Mouse (Mus musculus) midbrain, postnatal 0 days (tissue): Measurements from ENCODE around the gene Slco2b1. TPM values are rescaled to one million over a fixed set of nuclear protein-coding genes. Genes with fewer than 3 reads are reported as not detected.

Experiments
- ATAC-seq: fragments of 200-750 bp; cut with Nextera tagmentation; 2 replicates; pipeline ENCODE4 v1.8.0; 2017; ENCODE audit warnings: moderate number of reproducible peaks, mild to moderate bottlenecking, moderate TSS enrichment, moderate library complexity; ENCODE audit not compliant: low FRiP score
- DNase-seq: peaks from one replicate; pipeline ENCODE4 v3.0.0-alpha.2; 2015; ENCODE audit warnings: low spot score
- H3K27ac ChIP-seq: fragments of 300-500 bp; sonication (generic); 2 replicates; pipeline ENCODE4 v1.5.1; 2014; ENCODE audit warnings: low read depth, mild to moderate bottlenecking, low read length, mixed read lengths
- H3K27me3 ChIP-seq: fragments of 300-500 bp; sonication (generic); 2 replicates; pipeline ENCODE4 v1.6.1; 2014; ENCODE audit warnings: low read length, control low read depth, mixed read lengths; ENCODE audit not compliant: insufficient read depth
- H3K36me3 ChIP-seq: fragments of 300-500 bp; sonication (generic); 2 replicates; pipeline ENCODE4 v1.6.1; 2014; ENCODE audit warnings: low read length, control low read depth, mixed read lengths; ENCODE audit not compliant: insufficient read depth
- H3K4me1 ChIP-seq: fragments of 300-500 bp; sonication (generic); 2 replicates; pipeline ENCODE4 v1.6.1; 2014; ENCODE audit warnings: mild to moderate bottlenecking, control low read depth, antibody characterized with exemption, low read length, mixed read lengths; ENCODE audit not compliant: insufficient read depth
- H3K4me2 ChIP-seq: fragments of 300-500 bp; sonication (generic); 2 replicates; pipeline ENCODE4 v1.6.1; 2014; ENCODE audit warnings: low read depth, mild to moderate bottlenecking, low read length, mixed read lengths; ENCODE audit not compliant: poor library complexity, severe bottlenecking
- H3K4me3 ChIP-seq: fragments of 300-500 bp; sonication (generic); 2 replicates; pipeline ENCODE4 v1.5.1; 2014; ENCODE audit warnings: low read depth, mild to moderate bottlenecking, low read length, moderate library complexity
- H3K9ac ChIP-seq: fragments of 300-500 bp; sonication (generic); replicated peaks from 2 replicates; pipeline ENCODE4 v1.6.1; 2014; ENCODE audit warnings: mild to moderate bottlenecking, low read length, moderate library complexity, mixed read lengths; ENCODE audit not compliant: poor library complexity, severe bottlenecking
- H3K9me3 ChIP-seq: fragments of 300-500 bp; sonication (generic); 2 replicates; pipeline ENCODE4 v1.6.1; 2016; ENCODE audit warnings: low read length, control low read depth
- CTCF ChIP-seq: IDR thresholded peaks from 2 replicates; pipeline ENCODE4 v1.5.1; 2016; ENCODE audit warnings: antibody characterized with exemption, mild to moderate bottlenecking
- WGBS: fragments of 180-500 bp; shearing (Covaris S2); extraction: QIAGEN DNeasy Blood & Tissue Kit; methylation state at CpG from one replicate; pipeline ENCODE4 v1.1.7; 2014; 5-methylcytosine and 5-hydroxymethylcytosine counted together
- polyA plus RNA-seq: library from polyadenylated mRNA; unstranded; fragments of >200 nt; fragmentation: Nextera tagmentation; extraction: Ambion mirVana; gene quantifications from 2 replicates; pipeline ENCODE4 v1.2.1, GENCODE M21; 2015
- total RNA-seq: library from RNA; depleted of rRNA; stranded (reverse); fragments of >200 nt; gene quantifications from 2 replicates; pipeline ENCODE4 v1.2.3, GENCODE M21; 2014

The Slco2b1 gene
- total and polyA plus RNA-seq, 2 experiments from 2014 or later: 6.5 to 13.9 TPM

DNA sequence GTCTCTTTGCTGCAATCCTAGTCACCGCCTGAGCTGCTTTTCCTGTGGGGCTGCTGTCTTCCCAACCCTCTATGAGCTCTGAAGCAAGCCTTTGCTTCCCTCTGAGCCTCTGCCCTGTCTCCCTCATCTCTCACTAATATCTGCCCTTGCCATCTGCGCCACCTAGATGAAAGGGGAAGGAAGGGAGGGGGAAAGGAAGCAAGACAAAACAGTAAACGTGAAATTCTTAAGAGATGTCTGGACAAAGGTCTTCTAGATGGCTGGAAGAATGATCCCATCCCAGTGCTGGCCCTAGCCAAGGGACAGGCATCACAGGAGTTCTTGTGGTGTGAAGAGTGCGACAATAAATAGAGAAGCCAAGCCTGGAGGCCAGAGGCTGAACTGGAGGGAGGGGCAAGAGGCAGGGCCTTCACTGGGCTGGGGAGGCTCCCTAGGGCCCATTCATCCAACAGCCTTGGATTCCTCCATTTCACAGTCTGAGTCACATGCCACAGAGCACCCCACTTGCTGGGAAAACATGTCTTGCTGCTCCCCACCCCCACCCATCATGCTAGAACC, 4.0 kb downstream of the Slco2b1 start:
- no peak for TF ChIP-seq CTCF
- H3K36me3 ChIP-seq: no peaks in the 10 kb centered on the region
- no peak overlapping the region for H3K9ac ChIP-seq
- no peak overlapping the region for H3K27ac ChIP-seq
- WGBS: 65% methylated on average over 4 of the region's 4 CpGs
- no peak overlapping the region for H3K4me2 ChIP-seq
- H3K9me3 ChIP-seq: no peaks in the 10 kb centered on the region
- no peak for ATAC-seq
- no peaks in the 10 kb centered on the region for H3K27me3 ChIP-seq
- no peak for DNase-seq
- no peaks in the 10 kb centered on the region for H3K4me1 ChIP-seq
- H3K4me3 ChIP-seq: no peak overlapping the region

DNA sequence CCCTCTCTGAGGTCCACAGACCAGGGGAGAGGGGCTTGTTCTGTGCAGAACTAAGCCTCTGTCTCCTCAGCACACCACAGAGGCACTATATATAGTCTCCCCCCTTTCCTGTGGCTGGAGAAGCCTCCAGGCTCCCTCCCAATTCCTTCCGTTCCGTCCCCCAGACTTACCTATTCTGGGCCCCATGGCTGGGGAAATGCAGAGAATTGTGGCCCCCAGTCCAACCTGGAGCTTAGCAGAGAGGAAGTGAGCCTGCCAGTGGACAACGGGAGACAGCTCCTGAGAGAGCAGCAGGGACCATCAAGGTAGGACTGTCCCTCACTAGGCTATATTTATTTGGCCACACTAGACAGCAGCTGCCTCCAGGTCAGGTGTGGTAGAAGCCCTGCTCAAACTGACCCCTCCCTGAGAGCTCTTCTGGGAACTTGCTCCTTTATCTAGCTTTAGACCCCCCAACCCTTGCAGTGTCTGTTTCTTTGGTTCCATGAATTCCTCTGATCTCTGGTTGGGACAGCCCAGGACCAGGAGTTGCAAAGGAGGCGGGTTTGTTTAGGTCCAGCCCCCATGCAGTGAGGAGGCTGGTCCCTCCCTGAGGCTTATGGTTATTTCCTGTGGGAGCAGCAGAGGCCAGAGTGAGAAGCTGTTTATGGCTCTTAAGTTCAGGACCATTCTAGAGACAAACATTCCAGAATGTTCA, 4.7 kb downstream of the Slco2b1 start:
- TF ChIP-seq CTCF: no peak
- Histone ChIP-seq H3K9me3 (no peaks in the 10 kb centered on the region), H3K9ac (no peak overlapping the region), H3K27ac (no peak overlapping the region), H3K4me2 (no peak overlapping the region), H3K4me3 (no peak overlapping the region), H3K27me3 (no peaks in the 10 kb centered on the region), H3K4me1 (no peaks in the 10 kb centered on the region), H3K36me3 (no peaks in the 10 kb centered on the region)
- no peak for ATAC-seq
- no peak for DNase-seq
- 78% methylated on average over 4 of the region's 4 CpGs for WGBS

DNA sequence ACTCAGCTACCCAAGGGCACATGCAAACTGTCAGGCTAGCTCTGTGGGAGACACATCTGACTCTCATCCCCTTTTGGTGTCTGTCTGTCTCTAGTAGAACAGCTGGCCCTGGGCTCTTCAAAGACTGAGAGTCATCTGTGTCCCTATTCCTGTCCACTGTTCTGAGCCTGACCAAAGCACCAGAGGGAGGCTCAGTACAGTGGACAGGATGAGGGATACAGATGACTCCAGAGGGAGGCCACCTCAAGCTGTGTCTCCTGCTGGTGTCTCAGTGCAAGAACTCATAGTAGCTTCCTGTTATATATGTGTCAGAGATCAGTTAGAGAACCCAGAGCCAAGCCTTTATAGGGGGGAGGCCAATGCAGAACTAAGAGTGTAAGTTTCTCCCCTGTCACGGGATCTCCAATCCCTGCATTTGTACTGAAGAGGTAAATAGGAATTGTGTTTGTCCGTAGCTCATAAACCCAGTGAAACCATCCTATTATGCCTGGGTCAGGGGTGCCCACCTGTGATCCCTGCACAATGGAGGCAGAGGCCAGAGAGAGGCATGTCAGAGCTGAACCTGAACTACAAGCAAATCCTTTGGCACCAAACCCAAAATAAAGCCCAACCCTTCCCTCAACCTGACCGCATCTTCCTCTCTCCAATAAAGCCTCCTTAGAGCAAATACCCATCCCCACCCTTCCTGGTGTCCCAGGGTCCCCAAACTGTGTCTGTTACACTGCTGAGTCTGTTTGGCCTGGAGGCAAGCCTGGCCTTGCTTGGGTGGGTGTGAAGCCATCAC, 6.2 kb downstream of the Slco2b1 start:
- no peaks in the 10 kb centered on the region for H3K27me3 ChIP-seq
- no peak for TF ChIP-seq CTCF
- no peaks in the 10 kb centered on the region for H3K4me1 ChIP-seq
- DNase-seq (no peak), ATAC-seq (no peak)
- H3K9ac ChIP-seq: no peak overlapping the region
- H3K27ac ChIP-seq: 0 out of 2 replicates have a peak overlapping the region, but pooled peaks have one; percentile 38
- H3K9me3 ChIP-seq: no peaks in the 10 kb centered on the region
- H3K4me2 ChIP-seq: no peak overlapping the region
- no peaks in the 10 kb centered on the region for H3K36me3 ChIP-seq
- no peak overlapping the region for H3K4me3 ChIP-seq
- WGBS: 83% methylated on average over 3 of the region's 3 CpGs

DNA sequence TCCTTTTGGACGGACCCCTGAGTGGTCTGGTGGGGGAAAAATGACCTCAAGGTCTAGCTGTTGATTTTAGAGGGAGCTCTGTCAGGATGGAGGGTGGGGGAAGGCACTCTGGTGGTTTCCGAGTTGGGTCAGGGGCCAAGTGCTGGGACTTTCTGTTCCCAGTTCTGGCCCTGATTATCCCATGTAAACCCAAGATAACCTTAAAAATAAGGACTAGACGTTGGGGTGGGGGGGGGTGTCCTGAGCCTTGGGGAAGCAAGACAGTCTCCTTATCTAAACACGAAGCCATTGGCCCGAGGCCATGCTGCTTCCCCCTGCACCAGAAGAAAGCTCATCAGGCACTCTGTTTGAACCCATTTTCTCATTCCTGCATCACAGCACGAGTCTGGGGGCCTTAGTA, 8.9 kb downstream of the Slco2b1 start:
- Histone ChIP-seq H3K4me3 (no peak overlapping the region), H3K9me3 (no peaks in the 10 kb centered on the region), H3K9ac (no peak overlapping the region), H3K27ac (no peak overlapping the region), H3K36me3 (no peaks in the 10 kb centered on the region), H3K4me1 (no peaks in the 10 kb centered on the region), H3K27me3 (no peaks in the 10 kb centered on the region), H3K4me2 (no peak overlapping the region)
- no peak for TF ChIP-seq CTCF
- DNase-seq: no peak
- ATAC-seq: no peak
- 38% methylated on average over 6 of the region's 6 CpGs for WGBS

DNA sequence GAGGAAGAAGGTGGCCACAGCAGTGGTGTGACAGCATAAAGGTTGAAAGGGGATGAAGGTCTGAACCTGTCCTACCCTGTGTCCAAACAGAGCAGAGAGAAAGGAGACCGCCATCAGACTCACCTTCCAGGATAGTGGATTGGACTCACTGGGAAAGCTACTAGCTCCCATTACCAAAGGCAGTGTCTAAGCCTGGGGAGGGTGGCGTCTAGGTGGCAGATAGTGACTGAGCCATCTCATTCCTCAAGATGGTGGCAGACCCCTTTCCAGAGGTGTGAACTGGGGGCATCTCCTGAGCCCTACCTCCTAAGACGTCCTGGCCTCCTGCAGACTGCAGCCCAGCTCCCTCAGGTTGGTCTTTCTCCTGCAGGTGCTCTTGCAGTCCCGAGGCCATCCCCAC, 10.5 kb downstream of the Slco2b1 start:
- H3K4me2 ChIP-seq: no peak overlapping the region
- H3K27ac ChIP-seq: no peak overlapping the region
- no peak for ATAC-seq
- H3K9ac ChIP-seq: no peak overlapping the region
- no peaks in the 10 kb centered on the region for H3K4me1 ChIP-seq
- TF ChIP-seq CTCF: no peak
- no peak for DNase-seq
- no peaks in the 10 kb centered on the region for H3K27me3 ChIP-seq
- no peaks in the 10 kb centered on the region for H3K9me3 ChIP-seq
- no peak overlapping the region for H3K4me3 ChIP-seq
- 89% methylated on average over 4 of the region's 4 CpGs for WGBS
- H3K36me3 ChIP-seq: no peaks in the 10 kb centered on the region

DNA sequence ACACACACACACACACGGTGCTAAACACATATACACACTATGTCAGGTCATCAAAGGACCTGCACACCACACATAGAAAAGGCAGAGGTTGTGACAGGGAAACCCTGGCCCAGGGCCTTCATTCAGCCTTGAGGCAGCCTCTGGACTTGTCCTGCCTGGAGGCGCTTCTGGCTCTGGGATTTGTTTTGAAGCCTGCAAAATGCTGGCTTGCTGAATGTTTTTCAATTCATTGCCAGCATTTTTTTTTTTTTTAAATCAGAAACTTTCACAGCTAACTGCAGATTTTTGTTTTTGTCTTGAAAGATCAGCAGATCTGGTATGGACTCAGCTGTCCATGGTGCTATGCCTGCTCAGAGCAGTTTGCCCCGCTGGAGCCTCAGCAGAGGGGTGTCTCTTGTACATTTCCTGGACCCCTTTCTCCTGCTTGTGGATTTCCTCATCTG, 11.4 kb downstream of the Slco2b1 start:
- no peak overlapping the region for H3K4me3 ChIP-seq
- DNase-seq (no peak), ATAC-seq (no peak)
- no peaks in the 10 kb centered on the region for H3K36me3 ChIP-seq
- H3K27me3 ChIP-seq: no peaks in the 10 kb centered on the region
- no peak overlapping the region for H3K9ac ChIP-seq
- WGBS: 69% methylated on average over 3 of the region's 3 CpGs
- TF ChIP-seq CTCF: no peak
- no peaks in the 10 kb centered on the region for H3K9me3 ChIP-seq
- no peak overlapping the region for H3K4me2 ChIP-seq
- no peak overlapping the region for H3K27ac ChIP-seq
- H3K4me1 ChIP-seq: no peaks in the 10 kb centered on the region
